13 mouse cellular contexts compared by ENCODE assay signal in the genomic region with DNA sequence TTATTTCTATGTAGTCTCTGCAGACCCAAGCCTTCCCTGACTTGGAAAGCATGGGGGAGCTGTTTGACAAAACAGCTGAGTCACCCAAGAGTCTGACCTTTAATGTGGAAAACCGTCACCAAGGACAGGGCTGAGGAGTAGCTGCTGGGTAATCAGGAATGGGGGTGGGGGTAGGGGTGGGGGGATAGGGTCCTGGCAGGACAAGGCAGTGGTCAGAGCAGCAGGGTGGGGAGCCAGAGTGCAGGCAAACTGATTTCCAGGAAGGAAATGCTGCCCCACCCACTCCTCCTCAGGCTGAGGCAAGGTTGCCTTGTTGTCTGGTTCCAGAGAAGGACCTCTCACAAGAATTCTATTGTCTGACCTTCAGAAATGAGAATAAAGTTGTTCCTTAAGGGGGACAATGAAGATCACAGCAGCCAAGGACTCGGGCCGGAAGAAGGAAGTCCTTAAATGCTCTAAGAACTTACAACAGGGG.
DNase-seq lines count a peak whose midpoint lies in the region; ATAC-seq and TF ChIP-seq lines count a peak whose summit lies in the region.
"Had no signal": no experiment of that assay in that cellular context is flagged by ENCODE, and none has a peak within 500 bp of the region (broad histone marks: within the 10 kb centered on the region; RNA-seq: fewer than 3 reads in every experiment).

No protein-coding gene starts in this region.

- TF ChIP-seq CTCF in ES-Bruce4 (IDR thresholded peaks at IDR 0.05; ENCODE audit: low read depth, low read length) = no peak

- TF ChIP-seq EP300 in ES-Bruce4 (IDR thresholded peaks at IDR 0.05; ENCODE audit: insufficient read depth, low read depth, low read length) = peak; percentile 86

- peak; percentile 19 to 77 for DNase-seq in heart, adult 18-20 months
- DNase-seq in adrenal gland, postnatal 36 days = peak; percentile 55 to 59
- no peak for DNase-seq in cerebellum, adult 8-10 months
- DNase-seq in left cerebral cortex, adult 8-10 months (ENCODE audit: low spot score in 2 of 2) = no peak
- DNase-seq in testis, postnatal 10 days (ENCODE audit: low spot score) = no peak
- DNase-seq: gastrocnemius, postnatal 14 days; thymus, postnatal 14 days had no signal

- H3K36me3 ChIP-seq in heart, embryonic 11.5 days (ENCODE audit: control insufficient read depth, insufficient read depth, low read length) = no peaks in the 10 kb centered on the region
- H3K36me3 ChIP-seq in ES-Bruce4 (ENCODE audit: control insufficient read depth, insufficient read depth, low read length, poor library complexity, severe bottlenecking) = no peaks in the 10 kb centered on the region
- H3K36me3 ChIP-seq in kidney, embryonic 15.5 days = no peaks in the 10 kb centered on the region
- H3K36me3 ChIP-seq: liver, embryonic 12.5 days; midbrain, embryonic 13.5 days had no signal

- no peak for TF ChIP-seq POLR2A in ES-Bruce4 (IDR thresholded peaks at IDR 0.05; ENCODE audit: insufficient read depth, low read length)

- no peaks in the 10 kb centered on the region for H3K9me3 ChIP-seq in heart, embryonic 11.5 days (replicated peaks; ENCODE audit: control insufficient read depth, low read length)
- H3K9me3 ChIP-seq in ES-Bruce4 (replicated peaks; ENCODE audit: control insufficient read depth, insufficient read depth, low read length, poor library complexity, severe bottlenecking) = peaks cover 14% of the 10 kb centered on the region; the same call in 1 of the 2 replicates
- no peaks in the 10 kb centered on the region for H3K9me3 ChIP-seq in kidney, embryonic 15.5 days (replicated peaks)
- H3K9me3 ChIP-seq: liver, embryonic 12.5 days; midbrain, embryonic 13.5 days had no signal

- H3K4me2 ChIP-seq in heart, embryonic 11.5 days = no peak overlapping the region
- H3K4me2 ChIP-seq in kidney, embryonic 15.5 days = no peak overlapping the region
- H3K4me2 ChIP-seq: liver, embryonic 12.5 days; midbrain, embryonic 13.5 days had no signal

- ATAC-seq in heart, embryonic 11.5 days (replicated peaks; ENCODE audit: insufficient number of reproducible peaks, low FRiP score, low TSS enrichment) = no peak
- ATAC-seq in kidney, embryonic 15.5 days (replicated peaks; ENCODE audit: low FRiP score) = peak; percentile 38; the same call in 1 of the 2 replicates
- ATAC-seq: hindbrain, postnatal 0 days; liver, embryonic 12.5 days; midbrain, embryonic 13.5 days had no signal

- 56% methylated on average over 3 of the region's 3 CpGs for WGBS in heart, embryonic 11.5 days (ENCODE audit: insufficient replicate concordance)
- 51% methylated on average over 3 of the region's 3 CpGs for WGBS in kidney, embryonic 15.5 days

- H3K27me3 ChIP-seq in heart, embryonic 11.5 days (ENCODE audit: control insufficient read depth, insufficient read depth, low read length) = no peaks in the 10 kb centered on the region
- no peaks in the 10 kb centered on the region for H3K27me3 ChIP-seq in ES-Bruce4 (ENCODE audit: control insufficient read depth, insufficient read depth, low read length, poor library complexity, severe bottlenecking)
- H3K27me3 ChIP-seq in kidney, embryonic 15.5 days = no peaks in the 10 kb centered on the region
- H3K27me3 ChIP-seq: liver, embryonic 12.5 days; midbrain, embryonic 13.5 days had no signal

- no peak overlapping the region for H3K27ac ChIP-seq in heart, embryonic 11.5 days (ENCODE audit: low read depth, low read length)
- H3K27ac ChIP-seq in ES-Bruce4 (ENCODE audit: insufficient read depth, low read length) = peak overlapping the region; percentile 55
- H3K27ac ChIP-seq in kidney, embryonic 15.5 days = 0 out of 2 replicates have a peak overlapping the region, but pooled peaks have one; percentile 11
- H3K27ac ChIP-seq: hindbrain, postnatal 0 days; liver, embryonic 12.5 days; midbrain, embryonic 13.5 days had no signal

- no peak overlapping the region for H3K9ac ChIP-seq in heart, embryonic 11.5 days (ENCODE audit: low read depth, low read length)
- H3K9ac ChIP-seq in ES-Bruce4 (ENCODE audit: low read depth, poor library complexity, severe bottlenecking) = no peak overlapping the region
- no peak overlapping the region for H3K9ac ChIP-seq in kidney, embryonic 15.5 days
- H3K9ac ChIP-seq: liver, embryonic 12.5 days; midbrain, embryonic 13.5 days had no signal

- no peak overlapping the region for H3K4me3 ChIP-seq in heart, embryonic 11.5 days (ENCODE audit: low read depth, low read length)
- H3K4me3 ChIP-seq in ES-Bruce4 (ENCODE audit: low read depth, low read length) = no peak overlapping the region
- H3K4me3 ChIP-seq in kidney, embryonic 15.5 days (replicated peaks) = no peak overlapping the region
- H3K4me3 ChIP-seq: liver, embryonic 12.5 days; midbrain, embryonic 13.5 days had no signal

- H3K4me1 ChIP-seq in heart, embryonic 11.5 days (ENCODE audit: control insufficient read depth, insufficient read depth, low read length) = no peaks in the 10 kb centered on the region
- peaks cover 8% of the 10 kb centered on the region for H3K4me1 ChIP-seq in ES-Bruce4 (ENCODE audit: control insufficient read depth, insufficient read depth, low read length)
- peaks cover 35% of the 10 kb centered on the region for H3K4me1 ChIP-seq in kidney, embryonic 15.5 days
- H3K4me1 ChIP-seq: liver, embryonic 12.5 days; midbrain, embryonic 13.5 days had no signal

Comparison
In these comparisons a context has a peak if more than half of its experiments do, and no peak if none do; other contexts are left out.
1. DNase-seq: peak in heart, adult 18-20 months (2 of 2) and adrenal gland, postnatal 36 days (2 of 2); none in cerebellum, adult 8-10 months (single experiment), left cerebral cortex, adult 8-10 months (0 of 2) and testis, postnatal 10 days (single experiment).